7 mouse cellular contexts compared by ENCODE assay signal in genomic region chr3:36853733-36854440, GRCm38 (mm10). TPM values are rescaled to one million over a fixed set of nuclear protein-coding genes. Genes with fewer than 3 reads are reported as not detected.
DNase-seq lines count a peak whose midpoint lies in the region; ATAC-seq lines count a peak whose summit lies in the region.

No protein-coding gene starts in this region.

- no peak overlapping the region for H3K9ac ChIP-seq in midbrain, embryonic 13.5 days (replicated peaks)
- no peak overlapping the region for H3K9ac ChIP-seq in midbrain, embryonic 11.5 days (ENCODE audit: low read length)
- no peak overlapping the region for H3K9ac ChIP-seq in lung, embryonic 16.5 days (ENCODE audit: low read length)

- no peaks in the 10 kb centered on the region for H3K36me3 ChIP-seq in midbrain, embryonic 13.5 days
- no peaks in the 10 kb centered on the region for H3K36me3 ChIP-seq in midbrain, embryonic 11.5 days (ENCODE audit: control insufficient read depth, insufficient read depth, low read length)
- no peaks in the 10 kb centered on the region for H3K36me3 ChIP-seq in lung, embryonic 16.5 days (ENCODE audit: control insufficient read depth, insufficient read depth, low read length)

- H3K4me1 ChIP-seq in midbrain, embryonic 13.5 days (replicated peaks): no peaks in the 10 kb centered on the region
- H3K4me1 ChIP-seq in midbrain, embryonic 11.5 days (ENCODE audit: control insufficient read depth, insufficient read depth, low read length): no peaks in the 10 kb centered on the region
- no peaks in the 10 kb centered on the region for H3K4me1 ChIP-seq in lung, embryonic 16.5 days (replicated peaks; ENCODE audit: control insufficient read depth, insufficient read depth, low read length)

- DNase-seq in midbrain, embryonic 11.5 days (ENCODE audit: low spot score, missing footprints): no peak
- peak; percentile 35 for DNase-seq in c-Kit-positive CD71-negative TER-119-negative erythroid progenitor cells, embryonic 14.5 days (ENCODE audit: low read depth)
- peak; percentile 54 for DNase-seq in thymus, postnatal 25 days
- DNase-seq in frontal cortex, postnatal 25 days (ENCODE audit: low spot score in 2 of 2): no peak
- DNase-seq in gastrocnemius, postnatal 14 days: no peak

- intact Hi-C loops in gastrocnemius, postnatal 14 days (cut with DNase I; ENCODE audit: low total_unique reads): no loop called here

- H3K9me3 ChIP-seq in midbrain, embryonic 13.5 days: no peaks in the 10 kb centered on the region
- H3K9me3 ChIP-seq in midbrain, embryonic 11.5 days (ENCODE audit: control insufficient read depth, low read length): no peaks in the 10 kb centered on the region
- no peaks in the 10 kb centered on the region; the same call in 1 of the 2 replicates for H3K9me3 ChIP-seq in lung, embryonic 16.5 days (ENCODE audit: control insufficient read depth, low read length)

- no peak overlapping the region for H3K27ac ChIP-seq in midbrain, embryonic 13.5 days
- no peak overlapping the region for H3K27ac ChIP-seq in midbrain, embryonic 11.5 days (ENCODE audit: low read depth, low read length)
- peak overlapping the region; percentile 43; the same call in 1 of the 2 replicates for H3K27ac ChIP-seq in lung, embryonic 16.5 days (ENCODE audit: low read length)

- no peaks in the 10 kb centered on the region for H3K27me3 ChIP-seq in midbrain, embryonic 13.5 days
- H3K27me3 ChIP-seq in midbrain, embryonic 11.5 days (ENCODE audit: control insufficient read depth, insufficient read depth, low read length): no peaks in the 10 kb centered on the region
- no peaks in the 10 kb centered on the region for H3K27me3 ChIP-seq in lung, embryonic 16.5 days (ENCODE audit: control insufficient read depth, insufficient read depth, low read depth, low read length)

- H3K4me2 ChIP-seq in midbrain, embryonic 13.5 days (replicated peaks): peak overlapping the region; percentile 19; the same call in 1 of the 2 replicates
- no peak overlapping the region for H3K4me2 ChIP-seq in midbrain, embryonic 11.5 days
- H3K4me2 ChIP-seq in lung, embryonic 16.5 days (ENCODE audit: low read depth, low read length): peak overlapping the region; percentile 44

- no peak for ATAC-seq in midbrain, embryonic 13.5 days
- ATAC-seq in midbrain, embryonic 11.5 days (ENCODE audit: low FRiP score): no peak
- peak; percentile 82 for ATAC-seq in lung, embryonic 16.5 days (ENCODE audit: low read depth)

- H3K4me3 ChIP-seq in midbrain, embryonic 13.5 days (replicated peaks): no peak overlapping the region
- no peak overlapping the region for H3K4me3 ChIP-seq in midbrain, embryonic 11.5 days (ENCODE audit: low read depth, low read length)
- peak overlapping the region; percentile 4 for H3K4me3 ChIP-seq in lung, embryonic 16.5 days (ENCODE audit: low read length)

- 67% methylated on average over 10 of the region's 10 CpGs for WGBS in midbrain, embryonic 13.5 days
- 68% methylated on average over 10 of the region's 10 CpGs for WGBS in midbrain, embryonic 11.5 days
- whole genome bisulfite sequencing in lung, embryonic 16.5 days: 27% methylated on average over 10 of the region's 10 CpGs

RNA-seq across cellular contexts. Expression of gene 4932438A13Rik, which starts 9.0 kb away (rescaled TPM):
- 57.1 and 60.4 TPM in 2 replicates for polyA plus RNA-seq in midbrain, embryonic 13.5 days (2015; fragmentation: Nextera tagmentation; extraction: Ambion mirVana)
- 42.0 and 47.8 TPM in 2 replicates for polyA plus RNA-seq in midbrain, embryonic 11.5 days (2014; fragmentation: Nextera tagmentation; extraction: Ambion mirVana)
- 49.4 and 53.0 TPM in 2 replicates for polyA plus RNA-seq in lung, embryonic 16.5 days (2015; fragmentation: Nextera tagmentation; extraction: Ambion mirVana)
- total RNA-seq in gastrocnemius, postnatal 14 days (2021): 10 to 100 TPM; 21.8 to 22.6 TPM

Comparison
In these comparisons a context has a peak if more than half of its experiments do, and no peak if none do; other contexts are left out.
1. DNase-seq: peak in c-Kit-positive CD71-negative TER-119-negative erythroid progenitor cells, embryonic 14.5 days (single experiment) and thymus, postnatal 25 days (single experiment); none in midbrain, embryonic 11.5 days (single experiment), frontal cortex, postnatal 25 days (0 of 2) and gastrocnemius, postnatal 14 days (single experiment).